Mouse (Mus musculus) embryonic facial prominence, embryonic 14.5 days (tissue): ENCODE results near the gene Rnf144b. TPM values are rescaled to one million over a fixed set of nuclear protein-coding genes. Genes with fewer than 3 reads are reported as not detected.

Experiments used
- ATAC-seq: fragments of 200-750 bp; cut with Nextera tagmentation; 2 replicates; pipeline ENCODE4 v1.8.0; 2017; ENCODE audit warnings: low read depth, moderate number of reproducible peaks, moderate TSS enrichment
- DNase-seq: peaks from one replicate; pipeline ENCODE4 v3.0.0-alpha.2; 2015; ENCODE audit warnings: low spot score
- H3K27ac ChIP-seq: fragments of 300-500 bp; sonication (generic); replicated peaks from 2 replicates; pipeline ENCODE4 v1.5.1; 2014; ENCODE audit warnings: low read depth, mild to moderate bottlenecking, low read length, moderate library complexity
- H3K27me3 ChIP-seq: fragments of 300-500 bp; sonication (generic); replicated peaks from 2 replicates; pipeline ENCODE4 v1.6.1; 2014; ENCODE audit warnings: low read length; ENCODE audit not compliant: control insufficient read depth, insufficient read depth
- H3K36me3 ChIP-seq: fragments of 300-500 bp; sonication (generic); 2 replicates; pipeline ENCODE4 v1.6.1; 2014; ENCODE audit warnings: low read length, mixed read lengths; ENCODE audit not compliant: control insufficient read depth, insufficient read depth
- H3K4me1 ChIP-seq: fragments of 300-500 bp; sonication (generic); 2 replicates; pipeline ENCODE4 v1.6.1; 2014; ENCODE audit warnings: antibody characterized with exemption, low read length; ENCODE audit not compliant: control insufficient read depth, insufficient read depth
- H3K4me2 ChIP-seq: fragments of 300-500 bp; sonication (generic); 2 replicates; pipeline ENCODE4 v1.6.1; 2014; ENCODE audit warnings: low read depth, mild to moderate bottlenecking, low read length, moderate library complexity, mixed read lengths
- H3K4me3 ChIP-seq: fragments of 300-500 bp; sonication (generic); 2 replicates; pipeline ENCODE4 v1.5.1; 2014; ENCODE audit warnings: low read depth, mild to moderate bottlenecking, low read length
- H3K9ac ChIP-seq: fragments of 300-500 bp; sonication (generic); 2 replicates; pipeline ENCODE4 v1.6.1; 2014; ENCODE audit warnings: low read depth, mild to moderate bottlenecking, low read length, moderate library complexity, mixed read lengths
- H3K9me3 ChIP-seq: fragments of 300-500 bp; sonication (generic); 2 replicates; pipeline ENCODE4 v1.6.1; 2016; ENCODE audit warnings: low read length; ENCODE audit not compliant: control insufficient read depth
- WGBS: fragments of 180-500 bp; shearing (Covaris S2); extraction: QIAGEN DNeasy Blood & Tissue Kit; methylation state at CpG from one replicate; pipeline ENCODE4 v1.1.7; 2014; 5-methylcytosine and 5-hydroxymethylcytosine counted together
- polyA plus RNA-seq: library from polyadenylated mRNA; unstranded; fragments of >200 nt; fragmentation: Nextera tagmentation; extraction: Ambion mirVana; gene quantifications from 2 replicates; pipeline ENCODE4 v1.2.1, GENCODE M21; 2014

The Rnf144b gene
- polyA plus RNA-seq, 1 experiment from 2014 or later = 4.9 TPM

GRCm38 (mm10) chr13:47237376-47237775 is 114.9 kb downstream of the Rnf144b start:
- Histone ChIP-seq H3K27ac (no peak overlapping the region), H3K4me1 (no peaks in the 10 kb centered on the region), H3K27me3 (no peaks in the 10 kb centered on the region), H3K36me3 (no peaks in the 10 kb centered on the region), H3K4me3 (no peak overlapping the region), H3K9me3 (no peaks in the 10 kb centered on the region), H3K4me2 (no peak overlapping the region), H3K9ac (no peak overlapping the region)
- no peak for DNase-seq
- WGBS = 88% methylated on average over 8 of the region's 8 CpGs
- ATAC-seq = no peak

- Histone ChIP-seq H3K27me3 (no peaks in the 10 kb centered on the region), H3K27ac (no peak overlapping the region), H3K4me2 (no peak overlapping the region), H3K4me1 (no peaks in the 10 kb centered on the region), H3K36me3 (no peaks in the 10 kb centered on the region), H3K9ac (no peak overlapping the region), H3K4me3 (no peak overlapping the region), H3K9me3 (no peaks in the 10 kb centered on the region)
- no peak for ATAC-seq
- DNase-seq = no peak
- 82% methylated on average over 17 of the region's 17 CpGs for WGBS
These were observed 115.7 kb downstream of the Rnf144b start for GRCm38 (mm10) chr13:47238131-47238530.

DNA sequence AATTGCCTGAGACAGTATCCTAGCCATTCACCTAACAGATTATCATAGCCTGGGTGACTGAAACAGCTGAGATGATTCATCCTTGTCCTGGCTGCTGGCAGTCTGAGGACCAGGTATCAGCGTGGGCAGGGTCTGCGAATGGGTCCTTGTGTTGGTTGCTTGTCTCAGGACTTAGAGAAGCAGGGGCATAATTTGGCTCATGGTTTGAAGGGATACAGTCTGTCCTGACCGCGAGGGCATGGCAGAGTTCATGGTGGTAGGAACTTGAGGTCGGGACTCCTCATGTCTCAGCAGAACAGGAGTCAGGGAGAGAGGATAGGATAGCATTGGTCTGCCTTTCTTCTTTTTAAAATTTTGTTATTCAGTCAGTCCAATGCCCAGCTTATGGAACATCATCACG is 121.1 kb downstream of the Rnf144b start:
- Histone ChIP-seq H3K4me2 (no peak overlapping the region), H3K9ac (no peak overlapping the region), H3K27ac (no peak overlapping the region), H3K27me3 (no peaks in the 10 kb centered on the region), H3K9me3 (no peaks in the 10 kb centered on the region), H3K4me1 (peaks cover 4% of the 10 kb centered on the region; the same call in 1 of the 2 replicates), H3K36me3 (no peaks in the 10 kb centered on the region), H3K4me3 (no peak overlapping the region)
- 91% methylated on average over 6 of the region's 6 CpGs for WGBS
- ATAC-seq (no peak), DNase-seq (no peak)

DNA sequence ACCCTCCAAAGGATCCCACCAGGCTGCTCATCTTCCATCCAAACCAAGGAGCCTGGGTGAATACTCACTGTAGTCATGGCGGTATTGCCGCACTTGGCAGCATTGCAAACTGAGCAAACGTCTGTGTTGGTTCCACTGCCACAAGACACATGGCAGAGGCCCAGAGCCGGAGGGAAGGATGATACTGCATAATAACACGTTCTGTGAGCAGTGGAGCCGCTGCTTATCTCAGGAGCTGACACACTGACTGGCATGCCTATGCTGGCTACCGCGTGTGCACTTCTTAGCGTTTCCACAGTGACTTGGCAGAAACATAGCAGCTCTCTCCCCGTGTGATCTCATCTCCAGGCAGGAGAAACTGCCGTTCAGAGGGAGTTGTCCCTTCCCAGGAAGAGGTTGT is 122.3 kb downstream of the Rnf144b start:
- Histone ChIP-seq H3K27me3 (no peaks in the 10 kb centered on the region), H3K36me3 (no peaks in the 10 kb centered on the region), H3K9ac (no peak overlapping the region), H3K9me3 (no peaks in the 10 kb centered on the region), H3K4me3 (no peak overlapping the region), H3K4me2 (no peak overlapping the region), H3K27ac (no peak overlapping the region), H3K4me1 (peaks cover 4% of the 10 kb centered on the region; the same call in 1 of the 2 replicates)
- 0 out of 2 replicates have a peak, but pooled peaks have one; percentile 26 for ATAC-seq
- WGBS = 73% methylated on average over 11 of the region's 11 CpGs
- peak; percentile 60 for DNase-seq

DNA sequence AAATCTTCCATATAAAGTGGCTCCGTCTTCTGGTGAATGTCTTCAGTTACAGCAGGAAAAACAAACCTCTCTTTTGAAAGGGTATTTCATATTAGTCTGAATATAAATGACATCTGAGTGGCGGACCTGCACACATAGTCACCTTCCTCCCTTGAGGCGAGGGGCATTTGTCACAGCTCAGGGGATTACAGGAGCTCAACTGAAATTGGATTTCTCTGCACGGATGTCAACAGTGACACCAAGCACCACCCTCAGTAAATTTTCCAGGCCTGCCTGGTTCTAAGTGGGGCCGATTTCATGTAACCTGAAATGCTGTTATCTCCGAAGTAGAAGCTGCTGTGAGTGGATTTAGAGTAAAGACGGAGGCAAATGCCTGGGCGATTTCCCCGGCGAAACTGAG is 124.0 kb downstream of the Rnf144b start:
- H3K4me1 ChIP-seq = peaks cover 4% of the 10 kb centered on the region; the same call in 1 of the 2 replicates
- ATAC-seq (no peak; the same call in 1 of the 2 replicates), DNase-seq (no peak)
- H3K4me2 ChIP-seq = no peak overlapping the region
- no peaks in the 10 kb centered on the region for H3K27me3 ChIP-seq
- H3K9ac ChIP-seq = no peak overlapping the region
- H3K27ac ChIP-seq = no peak overlapping the region
- 38% methylated on average over 10 of the region's 10 CpGs for WGBS
- H3K9me3 ChIP-seq = no peaks in the 10 kb centered on the region
- no peaks in the 10 kb centered on the region for H3K36me3 ChIP-seq
- H3K4me3 ChIP-seq = no peak overlapping the region

DNA sequence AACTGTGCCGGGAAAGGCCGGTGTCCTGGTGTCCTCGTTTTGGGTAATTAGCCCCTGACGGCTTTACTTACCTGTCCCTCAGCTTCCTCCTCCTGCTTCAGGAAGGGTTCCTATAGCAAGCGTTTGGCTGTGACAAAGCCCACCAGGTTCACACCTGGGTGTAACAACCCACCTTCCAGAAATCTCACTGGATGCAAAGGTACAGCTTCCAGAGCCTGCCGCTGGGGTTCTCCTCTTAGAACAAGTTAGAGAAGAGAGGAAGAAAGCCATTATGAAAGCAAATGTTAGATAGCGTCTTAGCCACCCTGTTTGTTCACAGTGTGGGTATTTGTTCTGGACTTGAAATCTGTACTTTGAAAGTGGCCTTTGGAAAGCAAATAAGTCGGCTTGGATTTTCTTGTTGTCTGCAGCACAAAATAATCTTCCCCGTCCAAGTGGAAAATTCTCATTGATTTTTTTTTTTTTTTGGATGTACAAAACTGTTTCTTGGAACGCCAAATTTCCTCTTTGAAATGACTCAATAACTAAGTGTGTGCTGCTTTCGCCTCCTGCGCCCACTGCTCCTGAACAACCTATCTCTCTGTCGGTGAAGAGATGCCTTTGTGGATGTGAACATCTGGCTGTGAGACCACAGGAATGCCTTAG is 124.8 kb downstream of the Rnf144b start:
- no peak overlapping the region for H3K9ac ChIP-seq
- H3K36me3 ChIP-seq = no peaks in the 10 kb centered on the region
- WGBS = 63% methylated on average over 13 of the region's 13 CpGs
- DNase-seq (no peak), ATAC-seq (no peak)
- peaks cover 4% of the 10 kb centered on the region; the same call in 1 of the 2 replicates for H3K4me1 ChIP-seq
- H3K4me2 ChIP-seq = no peak overlapping the region
- H3K27me3 ChIP-seq = no peaks in the 10 kb centered on the region
- no peak overlapping the region for H3K27ac ChIP-seq
- H3K9me3 ChIP-seq = no peaks in the 10 kb centered on the region
- no peak overlapping the region for H3K4me3 ChIP-seq

DNA sequence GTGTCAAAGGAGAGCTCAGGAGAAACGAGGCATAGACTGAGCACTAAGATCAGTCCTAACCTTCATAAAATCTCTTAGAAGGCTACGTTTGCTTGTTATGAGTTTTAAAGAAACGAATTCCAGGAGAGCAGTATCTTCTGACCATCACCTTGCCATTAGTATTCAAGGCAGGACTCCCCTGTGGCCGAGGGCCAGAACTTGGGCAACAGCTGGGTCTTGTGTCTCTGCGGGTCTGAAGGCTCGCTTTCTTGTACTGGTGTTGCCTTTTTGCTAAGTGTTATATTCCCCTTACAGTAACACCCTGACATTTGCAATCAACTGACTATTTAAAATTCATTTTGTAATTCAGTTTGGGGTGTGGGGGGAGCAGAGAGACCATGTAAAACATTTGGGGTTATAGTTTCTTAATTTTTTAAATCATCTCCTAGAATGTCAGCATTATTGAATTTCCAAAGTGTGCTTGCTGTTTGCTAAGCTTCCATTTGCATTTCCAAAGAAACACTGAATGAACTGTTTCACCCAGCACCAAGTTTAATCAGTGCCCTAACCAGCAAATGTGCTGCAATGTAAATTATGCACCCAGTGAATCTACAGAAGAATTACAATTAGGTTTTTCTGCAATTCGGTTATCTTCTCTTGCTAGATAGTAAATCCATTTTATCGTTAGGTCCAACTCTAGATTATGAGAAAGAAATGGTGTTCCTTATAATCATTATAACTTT is 126.0 kb downstream of the Rnf144b start:
- DNase-seq = no peak
- H3K27ac ChIP-seq = no peak overlapping the region
- no peaks in the 10 kb centered on the region for H3K9me3 ChIP-seq
- no peaks in the 10 kb centered on the region for H3K36me3 ChIP-seq
- H3K27me3 ChIP-seq = no peaks in the 10 kb centered on the region
- no peak overlapping the region for H3K4me3 ChIP-seq
- no peak overlapping the region for H3K4me2 ChIP-seq
- WGBS = 68% methylated on average over 8 of the region's 8 CpGs
- H3K9ac ChIP-seq = no peak overlapping the region
- peaks cover 4% of the 10 kb centered on the region; the same call in 1 of the 2 replicates for H3K4me1 ChIP-seq
- ATAC-seq = no peak

DNA sequence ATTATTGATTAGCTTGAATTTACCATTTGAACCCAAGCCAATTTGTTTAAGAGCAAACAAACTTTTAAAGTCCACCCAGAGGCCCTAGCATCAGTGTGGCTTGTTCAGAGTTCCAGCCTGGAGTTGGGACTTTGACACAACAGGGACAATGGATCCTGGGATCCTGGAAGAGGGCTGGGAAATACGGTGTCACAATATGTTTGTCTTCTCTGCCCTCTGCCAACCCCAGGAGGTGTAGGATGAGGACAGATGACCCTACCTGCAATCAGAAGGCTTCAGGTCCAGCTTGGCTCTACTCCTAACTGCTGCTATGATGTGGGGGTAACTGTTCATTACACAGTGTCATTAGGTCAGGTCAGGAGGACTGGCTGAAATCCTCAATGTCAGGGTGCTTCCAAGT is 128.2 kb downstream of the Rnf144b start:
- no peak for DNase-seq
- Histone ChIP-seq H3K9me3 (no peaks in the 10 kb centered on the region), H3K4me3 (no peak overlapping the region), H3K4me1 (peaks cover 4% of the 10 kb centered on the region; the same call in 1 of the 2 replicates), H3K4me2 (no peak overlapping the region), H3K27me3 (no peaks in the 10 kb centered on the region), H3K9ac (no peak overlapping the region), H3K36me3 (no peaks in the 10 kb centered on the region), H3K27ac (no peak overlapping the region)
- no peak for ATAC-seq
- 83% methylated on average over 1 of the region's 1 CpGs for WGBS
